Mouse (Mus musculus) ES-Bruce4 (cell line): ENCODE results near the gene Anln.

Source experiments
- CTCF ChIP-seq: IDR thresholded peaks from one replicate; pipeline ENCODE4 v1.8.1; 2011; ENCODE audit warnings: low read depth, low read length
- POLR2A ChIP-seq: IDR thresholded peaks from one replicate; pipeline ENCODE4 v1.8.1; 2011; ENCODE audit warnings: low read length; ENCODE audit not compliant: insufficient read depth

GRCm38 (mm10) chr9:22416187-22416586 lies 27.2 kb upstream of the Anln start:
- no peak for TF ChIP-seq CTCF
- TF ChIP-seq POLR2A: no peak
